Mouse (Mus musculus) limb, embryonic 10.5 days (tissue): ENCODE data around the gene Baat. TPM values are rescaled to one million over a fixed set of nuclear protein-coding genes. Genes with fewer than 3 reads are reported as not detected.
"Not testable (repeated sequence)": the region's sequence is repeated elsewhere in the genome, so short reads cannot be mapped to it uniquely, and the experiment has no call there.

Experiments
- DNase-seq: peaks from one replicate; pipeline ENCODE4 v3.0.0-alpha.2; 2017; ENCODE audit warnings: low spot score
- H3K27ac ChIP-seq: fragments of 300-500 bp; sonication (generic); 2 replicates; pipeline ENCODE4 v1.5.1; 2016; ENCODE audit warnings: mild to moderate bottlenecking
- H3K27me3 ChIP-seq: fragments of 300-500 bp; sonication (generic); 2 replicates; pipeline ENCODE4 v1.6.1; 2016; ENCODE audit warnings: low read depth, mild to moderate bottlenecking; ENCODE audit not compliant: poor library complexity, severe bottlenecking
- H3K36me3 ChIP-seq: fragments of 300-500 bp; sonication (generic); 2 replicates; pipeline ENCODE4 v1.6.1; 2016; ENCODE audit warnings: mild to moderate bottlenecking, moderate library complexity
- H3K4me1 ChIP-seq: fragments of 300-500 bp; sonication (generic); 2 replicates; pipeline ENCODE4 v1.6.1; 2016
- H3K4me3 ChIP-seq: fragments of 300-500 bp; sonication (generic); 2 replicates; pipeline ENCODE4 v1.5.1; 2016; ENCODE audit warnings: mild to moderate bottlenecking, moderate library complexity
- H3K9me3 ChIP-seq: fragments of 300-500 bp; sonication (generic); replicated peaks from 2 replicates; pipeline ENCODE4 v1.6.1; 2016; ENCODE audit warnings: mild to moderate bottlenecking
- WGBS: fragments of 180-500 bp; shearing (Covaris S2); methylation state at CpG from one replicate; pipeline ENCODE4 v1.1.7; 2016; 5-methylcytosine and 5-hydroxymethylcytosine counted together
- polyA plus RNA-seq: library from polyadenylated mRNA; unstranded; fragments of >200 nt; fragmentation: Nextera tagmentation; extraction: Ambion mirVana; gene quantifications from 2 replicates; pipeline ENCODE4 v1.2.1, GENCODE M21; 2016

Baat gene
- polyA plus RNA-seq, 1 experiment from 2014 or later: 0.21 TPM

DNA sequence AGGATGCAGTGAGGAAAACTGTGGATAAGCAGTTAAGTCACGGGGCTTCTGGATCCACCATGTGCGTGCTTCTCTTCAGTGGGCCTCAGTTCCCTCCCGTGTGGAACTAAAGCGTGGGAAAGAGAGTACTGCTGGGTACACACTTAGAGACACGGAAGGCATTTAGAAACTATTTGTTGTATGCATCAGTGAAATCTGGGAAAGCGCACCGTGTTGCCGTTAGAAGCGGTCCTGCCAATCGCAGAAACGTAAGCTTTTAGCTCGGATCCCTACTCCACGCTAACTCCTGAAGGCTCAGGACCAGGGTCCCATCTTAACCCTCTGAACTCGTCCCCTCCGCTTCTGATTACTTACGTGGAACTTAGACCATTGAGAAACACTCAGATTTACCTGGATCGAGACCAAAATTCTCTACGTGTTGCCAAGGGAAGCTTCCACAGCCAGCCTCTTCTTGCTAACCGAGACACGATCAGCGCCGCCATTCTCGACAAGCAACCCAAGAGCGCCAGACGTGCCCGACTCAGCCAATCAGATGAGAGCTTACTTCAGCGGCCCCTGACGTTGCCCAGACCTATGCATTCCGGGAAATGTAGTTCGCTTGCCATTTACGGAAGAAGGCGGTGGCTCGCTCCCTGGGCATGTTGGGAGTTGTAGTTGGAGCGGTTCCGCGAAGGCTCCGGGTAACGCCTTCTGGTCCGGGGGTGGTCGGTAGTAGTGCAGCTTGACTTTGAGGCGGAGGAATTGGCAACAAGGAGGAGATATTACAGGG, 14.4 kb upstream of the Baat start, which contains the start of the genes Mrpl50 and Zfp189:
Gene Mrpl50 (minus strand): TSS at position 522 of the 769 bp plus-strand sequence.
Gene Zfp189 (plus strand): TSS at position 605 of the 769 bp plus-strand sequence.
- Histone ChIP-seq H3K27ac (peak within 1 kb of the TSS; percentile 91), H3K9me3 (no peaks in the 10 kb centered on the region), H3K27me3 (no peaks in the 10 kb centered on the region), H3K4me3 (peak within 1 kb of the TSS; percentile 75), H3K4me1 (peaks cover 17% of the 10 kb centered on the region), H3K36me3 (peaks cover 45% of the 10 kb centered on the region)
- under 1% methylated on average over 41 of the region's 41 CpGs for WGBS
- DNase-seq: peak; percentile 87

DNA sequence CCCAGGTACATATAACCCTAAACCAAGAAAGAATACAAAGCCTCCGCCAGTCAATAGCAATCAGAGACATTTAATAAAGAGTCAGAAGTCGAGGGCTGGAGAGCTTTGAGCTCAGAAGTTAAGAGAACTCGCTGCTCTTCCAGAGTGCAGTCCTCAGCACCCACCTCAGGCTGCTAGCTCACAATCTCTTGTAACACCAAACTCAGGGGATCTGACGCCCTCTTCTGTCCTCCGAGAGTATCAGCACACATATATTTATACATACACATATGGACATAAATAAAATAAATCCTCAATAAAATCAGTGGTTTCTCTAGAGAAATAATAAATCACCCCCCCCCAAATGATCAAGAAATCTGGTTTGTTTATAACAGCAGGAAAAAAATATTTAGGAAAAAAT, 13.1 kb upstream of the Baat start:
- no peak for DNase-seq
- Histone ChIP-seq H3K4me3 (peak overlapping the region; percentile 75), H3K27me3 (no peaks in the 10 kb centered on the region), H3K9me3 (no peaks in the 10 kb centered on the region), H3K4me1 (peaks cover 17% of the 10 kb centered on the region), H3K27ac (no peak overlapping the region), H3K36me3 (peaks cover 44% of the 10 kb centered on the region)
- WGBS: 82% methylated on average over 5 of the region's 5 CpGs

DNA sequence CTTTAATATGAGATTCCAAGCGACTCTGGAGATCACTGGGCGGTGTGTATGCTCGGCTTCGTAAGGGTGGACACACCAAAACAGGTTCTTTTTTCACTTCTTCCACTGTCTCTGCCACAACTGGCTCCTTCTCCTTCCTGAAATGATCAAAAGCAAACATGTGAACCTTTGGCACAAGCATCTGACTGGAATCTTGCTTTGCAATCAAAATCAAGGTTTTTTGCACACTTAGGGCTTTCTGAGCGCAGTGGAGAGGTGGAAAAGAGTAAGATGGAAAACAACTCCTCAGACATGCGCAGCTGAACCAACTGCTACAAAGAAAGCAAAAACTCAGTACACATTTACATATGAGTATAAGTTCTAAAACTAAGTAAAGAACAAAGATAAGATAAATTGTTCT, 8.1 kb upstream of the Baat start:
- DNase-seq: no peak
- no peak overlapping the region for H3K4me3 ChIP-seq
- no peaks in the 10 kb centered on the region for H3K27me3 ChIP-seq
- H3K36me3 ChIP-seq: peaks cover 51% of the 10 kb centered on the region
- WGBS: 95% methylated on average over 6 of the region's 6 CpGs
- H3K27ac ChIP-seq: no peak overlapping the region
- peaks cover 6% of the 10 kb centered on the region; the same call in 1 of the 2 replicates for H3K4me1 ChIP-seq
- no peaks in the 10 kb centered on the region for H3K9me3 ChIP-seq

DNA sequence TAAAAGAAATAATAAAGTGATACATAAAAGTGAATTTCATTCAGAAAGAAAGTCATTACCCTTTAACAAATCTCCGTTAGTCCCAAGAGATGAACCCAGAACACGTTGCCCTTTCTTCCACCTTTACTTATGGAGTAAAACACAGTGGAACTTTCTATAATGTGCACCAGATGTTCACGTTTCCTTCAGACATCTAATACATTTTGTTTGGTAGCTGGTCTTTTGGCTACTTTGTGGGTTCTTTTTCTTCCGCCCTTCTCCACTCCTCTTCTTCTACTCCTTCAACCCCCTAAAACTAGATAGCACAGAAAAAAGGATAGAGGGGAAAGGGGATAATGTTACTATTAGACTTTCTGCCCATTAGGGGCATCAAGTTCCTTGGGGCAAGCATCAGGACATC, 6.3 kb upstream of the Baat start:
- WGBS: 64% methylated on average over 4 of the region's 4 CpGs
- Histone ChIP-seq H3K9me3 (no peaks in the 10 kb centered on the region), H3K4me3 (no peak overlapping the region), H3K4me1 (no peaks in the 10 kb centered on the region), H3K27ac (no peak overlapping the region), H3K27me3 (no peaks in the 10 kb centered on the region), H3K36me3 (peaks cover 39% of the 10 kb centered on the region)
- no peak for DNase-seq

DNA sequence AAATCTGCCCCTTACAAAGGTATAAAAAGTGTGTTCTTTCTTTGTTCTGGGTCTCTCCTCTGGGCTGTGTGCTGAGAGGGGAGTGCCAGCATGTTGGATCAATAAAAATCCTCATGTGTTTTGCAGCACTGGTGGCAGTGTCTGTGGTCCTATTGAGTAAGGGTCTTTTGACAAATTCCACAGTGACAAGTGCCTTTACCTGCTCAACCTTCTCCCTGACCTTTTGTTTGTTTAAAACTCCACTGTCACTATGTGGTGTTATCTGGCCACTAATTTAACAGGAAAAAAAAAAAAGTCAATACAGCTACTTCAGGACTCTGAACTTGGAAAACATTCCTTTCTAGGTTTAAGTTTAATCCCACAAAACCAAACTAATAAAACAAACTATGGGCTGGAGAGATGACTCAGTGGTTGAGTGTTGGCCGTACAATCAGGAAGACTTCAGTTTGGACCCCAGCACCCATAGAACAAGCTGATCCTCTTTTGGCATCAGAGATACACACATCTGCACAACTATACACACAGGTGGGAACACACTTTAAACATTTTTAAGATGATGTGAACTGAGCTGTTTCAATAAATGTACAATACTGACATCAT, 4.0 kb upstream of the Baat start:
- peaks cover 33% of the 10 kb centered on the region for H3K36me3 ChIP-seq
- not testable (repeated sequence) for H3K4me1 ChIP-seq, H3K27me3 ChIP-seq, H3K9me3 ChIP-seq, DNase-seq, H3K27ac ChIP-seq, H3K4me3 ChIP-seq
- WGBS: 100% methylated on average over 1 of the region's 1 CpGs

DNA sequence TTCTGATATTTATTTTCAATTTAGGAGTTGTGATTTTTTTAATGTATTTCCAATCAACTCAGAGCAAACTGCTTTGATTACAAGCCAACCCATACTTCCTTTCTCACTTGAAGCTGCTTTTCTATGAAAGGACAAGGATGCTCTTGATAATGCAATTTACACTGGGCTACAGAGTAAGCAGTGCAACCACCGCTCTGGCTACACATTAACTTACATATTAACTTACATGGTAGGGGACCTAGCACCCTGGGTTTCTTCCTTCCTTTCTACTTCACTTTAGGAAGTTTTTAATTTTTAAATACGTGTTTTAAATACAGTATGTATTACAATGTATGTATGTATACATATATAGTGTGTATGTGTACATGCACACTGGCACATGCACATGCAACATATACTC, 2.8 kb upstream of the Baat start:
- no peak for DNase-seq
- Histone ChIP-seq H3K9me3 (no peaks in the 10 kb centered on the region), H3K4me1 (no peaks in the 10 kb centered on the region), H3K36me3 (peaks cover 25% of the 10 kb centered on the region), H3K4me3 (no peak overlapping the region), H3K27ac (no peak overlapping the region), H3K27me3 (no peaks in the 10 kb centered on the region)
- WGBS: 92% methylated on average over 2 of the region's 2 CpGs

DNA sequence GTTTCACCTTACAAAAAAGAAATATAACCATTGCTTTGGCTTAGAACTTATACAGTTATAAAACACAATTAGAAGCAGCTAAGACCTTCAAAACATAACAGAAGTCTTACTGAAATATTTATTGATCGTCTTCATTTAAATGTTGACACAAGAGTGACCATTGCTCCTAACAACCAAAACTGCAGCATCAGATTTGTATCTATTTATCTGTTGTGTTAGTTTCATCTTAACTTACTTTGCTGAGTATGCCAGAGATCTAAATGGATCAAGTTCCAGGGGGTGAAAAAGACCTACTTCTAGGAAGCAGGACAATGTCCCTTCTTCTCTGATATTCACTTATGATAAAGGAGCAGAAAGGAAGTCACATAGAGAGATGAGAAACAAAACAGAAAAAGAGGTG, 2.8 kb downstream of the Baat start:
- H3K36me3 ChIP-seq: no peaks in the 10 kb centered on the region
- WGBS: 88% methylated on average over 1 of the region's 1 CpGs
- H3K27me3 ChIP-seq: no peaks in the 10 kb centered on the region

DNA sequence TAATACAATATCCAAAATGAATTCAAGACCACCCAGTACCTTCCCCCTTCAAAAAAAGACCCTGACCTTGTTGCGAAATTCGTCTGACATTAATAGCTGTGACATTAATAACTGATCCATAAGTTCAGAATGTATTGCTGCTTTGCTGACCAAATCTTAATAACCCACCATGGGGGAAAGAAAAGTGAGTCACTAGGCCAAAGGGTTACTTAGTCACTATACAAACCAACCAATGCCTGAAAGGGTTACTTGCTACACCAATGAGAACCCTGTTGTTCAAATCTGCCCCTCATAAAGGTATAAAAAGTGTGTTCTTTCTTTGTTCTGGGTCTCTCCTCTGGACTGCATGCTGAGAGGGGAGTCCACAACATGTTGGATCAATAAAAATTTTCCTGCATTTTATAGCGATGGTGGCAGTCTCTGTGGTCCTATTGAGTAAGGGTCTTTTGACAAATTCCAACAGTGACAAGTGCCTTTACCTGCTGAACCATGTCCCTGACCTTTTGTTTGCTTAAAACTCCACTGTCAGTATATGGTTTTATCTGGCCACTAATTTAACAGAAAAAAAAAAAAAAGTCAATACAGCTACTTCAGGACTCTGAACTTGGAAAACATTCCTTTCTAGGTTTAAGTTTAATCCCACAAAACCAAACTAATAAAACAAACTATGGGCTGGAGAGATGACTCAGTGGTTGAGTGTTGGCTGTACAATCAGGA, 20.3 kb downstream of the Baat start:
- DNase-seq, H3K36me3 ChIP-seq, H3K27me3 ChIP-seq, H3K27ac ChIP-seq, H3K4me1 ChIP-seq, H3K4me3 ChIP-seq, H3K9me3 ChIP-seq: not testable (repeated sequence)
- WGBS: 84% methylated on average over 3 of the region's 3 CpGs

More for the DNA sequence above, 2.8 kb downstream of the Baat start:
- no peak overlapping the region for H3K4me3 ChIP-seq
- no peaks in the 10 kb centered on the region for H3K9me3 ChIP-seq
- H3K27ac ChIP-seq: no peak overlapping the region
- no peak for DNase-seq
- H3K4me1 ChIP-seq: no peaks in the 10 kb centered on the region

DNA sequence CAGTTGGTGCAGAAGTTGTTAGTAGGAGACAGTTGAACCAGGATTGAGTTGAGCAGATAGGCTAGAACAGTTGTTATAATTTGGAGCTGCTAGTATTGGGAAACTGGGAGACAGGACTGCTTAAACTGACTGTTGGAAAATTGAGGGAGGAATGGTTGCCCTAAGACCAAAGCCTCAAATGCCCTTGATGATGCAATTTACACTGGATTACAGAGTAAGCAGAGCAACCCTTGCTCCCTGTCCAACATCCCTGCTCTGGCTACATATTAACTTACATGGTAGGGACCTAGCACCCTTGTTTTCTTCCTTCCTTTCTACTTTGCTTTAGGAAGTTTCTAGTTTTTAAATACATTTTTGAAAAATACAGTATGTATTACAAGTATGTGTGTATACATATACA, 20.9 kb downstream of the Baat start:
- DNase-seq: no peak
- Histone ChIP-seq H3K27ac (no peak overlapping the region), H3K27me3 (no peaks in the 10 kb centered on the region), H3K4me1 (peaks cover 2% of the 10 kb centered on the region), H3K9me3 (no peaks in the 10 kb centered on the region), H3K36me3 (no peaks in the 10 kb centered on the region), H3K4me3 (no peak overlapping the region)

DNA sequence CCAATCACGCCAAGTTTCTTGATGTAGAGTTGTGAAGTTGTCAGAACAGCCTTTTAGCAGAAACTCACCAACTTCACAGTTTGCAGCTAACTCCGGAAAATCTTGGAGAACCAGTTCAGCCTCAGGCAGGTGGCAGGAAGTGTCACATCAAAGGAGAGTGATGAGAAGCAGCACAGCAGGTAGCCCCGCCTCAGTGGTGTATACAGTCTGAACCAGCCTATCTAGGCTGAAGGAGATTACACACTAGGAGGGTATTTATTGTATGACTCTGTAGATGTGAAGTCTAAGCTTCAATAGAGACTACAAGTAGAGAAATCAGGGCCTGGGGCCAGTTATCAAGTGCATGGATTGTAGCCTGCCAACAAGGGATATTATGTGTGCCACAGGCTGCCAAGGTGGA, 25.5 kb downstream of the Baat start:
- Histone ChIP-seq H3K4me3 (no peak overlapping the region), H3K27ac (no peak overlapping the region), H3K4me1 (peaks cover 14% of the 10 kb centered on the region), H3K9me3 (no peaks in the 10 kb centered on the region), H3K36me3 (no peaks in the 10 kb centered on the region), H3K27me3 (no peaks in the 10 kb centered on the region)
- 35% methylated on average over 3 of the region's 3 CpGs for WGBS
- DNase-seq: peak; percentile 32

DNA sequence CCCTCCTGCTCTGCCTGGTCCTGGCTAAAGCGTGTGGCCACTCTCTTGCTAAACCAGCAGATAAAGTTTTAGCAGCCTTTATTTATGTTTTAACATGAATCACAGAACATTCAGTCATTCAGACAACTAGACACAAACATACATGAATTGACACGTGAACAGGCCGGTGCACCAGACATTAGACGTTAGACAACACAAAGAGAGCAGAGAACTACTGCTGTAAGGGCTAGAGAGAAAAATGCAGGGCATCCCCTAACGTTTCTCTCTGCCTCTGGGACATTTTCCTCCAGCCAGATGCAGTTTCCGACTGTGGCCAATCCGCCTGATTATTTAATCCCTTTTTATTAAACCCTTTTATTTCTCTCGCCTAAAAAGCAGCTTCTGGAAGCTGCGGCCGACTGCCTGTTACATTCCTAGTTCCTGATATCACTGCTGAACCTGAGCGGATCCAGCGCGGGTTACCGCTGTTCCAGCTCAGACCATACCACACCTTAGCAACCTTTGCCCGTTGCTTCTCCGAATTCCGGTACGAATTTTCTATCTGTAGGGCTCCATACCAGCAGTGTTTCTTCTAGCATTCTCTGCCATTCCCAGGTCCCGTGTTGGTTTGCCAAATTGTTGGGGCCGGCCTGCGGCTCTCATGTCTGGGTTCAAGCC, 26.1 kb downstream of the Baat start:
- WGBS: 13% methylated on average over 21 of the region's 21 CpGs
- Histone ChIP-seq H3K36me3 (no peaks in the 10 kb centered on the region), H3K9me3 (no peaks in the 10 kb centered on the region), H3K4me1 (peaks cover 14% of the 10 kb centered on the region), H3K4me3 (peak overlapping the region; percentile 8; the same call in 1 of the 2 replicates), H3K27me3 (no peaks in the 10 kb centered on the region), H3K27ac (no peak overlapping the region)
- DNase-seq: peak; percentile 41

DNA sequence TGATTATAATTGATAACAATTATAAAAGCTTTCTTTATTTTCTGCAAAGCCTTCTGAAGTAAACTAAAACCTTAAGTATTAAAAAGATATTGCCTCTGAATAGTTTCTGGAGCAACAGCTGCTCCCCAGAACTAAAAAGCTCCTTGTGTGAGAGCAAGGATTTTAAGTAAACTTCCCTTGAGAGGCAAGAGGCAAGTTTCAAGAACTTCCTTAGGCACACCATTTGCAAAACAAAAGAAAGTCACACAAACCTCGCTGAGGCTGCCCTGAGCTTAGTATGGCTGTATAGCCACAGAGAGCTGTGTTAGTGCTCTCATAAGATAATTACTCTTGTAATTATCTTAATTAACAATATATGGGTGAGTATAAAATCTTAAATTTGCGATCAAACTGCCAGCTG, 27.3 kb downstream of the Baat start:
- DNase-seq, H3K27me3 ChIP-seq, H3K9me3 ChIP-seq, H3K36me3 ChIP-seq, H3K4me3 ChIP-seq, H3K27ac ChIP-seq: not testable (repeated sequence)
- 19% methylated on average over 2 of the region's 2 CpGs for WGBS
- H3K4me1 ChIP-seq: peaks cover 14% of the 10 kb centered on the region
